Mouse (Mus musculus): ENCODE measurements around the gene Tmprss3. TPM values are rescaled to one million over a fixed set of nuclear protein-coding genes. Genes with fewer than 3 reads are reported as not detected.

Tmprss3 gene
- polyA plus RNA-seq, 1 experiment from 2014 or later, result not detected

DNA sequence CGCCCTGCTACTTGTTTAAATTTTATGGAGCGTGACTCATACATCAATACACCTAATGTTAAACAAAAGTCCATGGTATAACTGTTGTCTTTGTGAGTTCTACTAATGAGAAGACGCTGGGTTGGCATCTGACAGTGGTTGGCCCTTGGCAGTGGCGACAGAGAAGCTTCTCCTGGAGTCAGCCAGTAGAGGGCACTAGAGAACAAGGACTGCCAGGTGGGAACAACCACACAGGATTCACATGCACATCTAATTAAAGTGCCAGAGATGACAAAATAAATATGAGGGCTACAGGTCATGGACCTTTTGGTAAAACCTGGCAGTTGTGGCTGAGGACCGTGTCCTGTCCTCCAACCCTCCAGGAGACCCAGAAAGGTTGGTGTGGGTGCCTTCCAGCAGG, 60.4 kb downstream of the Tmprss3 start:
- Histone ChIP-seq H3K9me3 (ENCODE audit: control insufficient read depth, low read length) (no peaks in the 10 kb centered on the region), H3K4me3 (ENCODE audit: low read depth, low read length) (no peak overlapping the region), H3K27ac (ENCODE audit: low read depth, low read length) (no peak overlapping the region), H3K9ac (ENCODE audit: low read length) (no peak overlapping the region), H3K27me3 (ENCODE audit: control insufficient read depth, insufficient read depth, low read length) (no peaks in the 10 kb centered on the region), H3K4me2 (ENCODE audit: low read depth, low read length, severe bottlenecking) (no peak overlapping the region), H3K36me3 (ENCODE audit: control insufficient read depth, insufficient read depth, low read length) (no peaks in the 10 kb centered on the region), H3K4me1 (replicated peaks; ENCODE audit: control insufficient read depth, insufficient read depth, low read length) (no peaks in the 10 kb centered on the region)
- WGBS, result 23% methylated on average over 5 of the region's 5 CpGs
- ATAC-seq (replicated peaks; ENCODE audit: low FRiP score) (no peak), DNase-seq (ENCODE audit: low spot score) (peak; percentile 67)

DNA sequence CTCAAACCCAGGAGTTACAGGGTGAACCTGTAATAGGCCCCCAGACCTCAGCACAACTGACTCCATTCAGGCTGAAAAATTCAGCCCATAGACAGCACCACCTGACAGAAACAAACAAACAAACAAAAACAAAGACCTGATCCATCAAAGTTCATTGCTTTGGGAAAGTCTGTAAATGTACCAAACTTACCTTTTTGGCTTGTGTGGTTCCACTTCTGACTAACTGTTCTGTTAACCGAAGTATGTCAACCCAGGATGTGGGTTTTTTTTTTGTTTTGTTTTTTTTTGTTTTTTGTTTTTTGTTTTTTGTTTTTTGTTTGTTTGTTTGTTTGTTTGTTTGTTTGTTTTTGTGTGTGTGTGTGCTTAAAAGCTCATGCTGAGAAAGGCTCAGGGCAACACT, 62.0 kb downstream of the Tmprss3 start:
- Histone ChIP-seq H3K4me1 (replicated peaks; ENCODE audit: control insufficient read depth, insufficient read depth, low read length) (no peaks in the 10 kb centered on the region), H3K27me3 (ENCODE audit: control insufficient read depth, insufficient read depth, low read length) (no peaks in the 10 kb centered on the region), H3K27ac (ENCODE audit: low read depth, low read length) (no peak overlapping the region), H3K4me2 (ENCODE audit: low read depth, low read length, severe bottlenecking) (no peak overlapping the region), H3K9ac (ENCODE audit: low read length) (no peak overlapping the region), H3K9me3 (ENCODE audit: control insufficient read depth, low read length) (no peaks in the 10 kb centered on the region), H3K36me3 (ENCODE audit: control insufficient read depth, insufficient read depth, low read length) (no peaks in the 10 kb centered on the region), H3K4me3 (ENCODE audit: low read depth, low read length) (no peak overlapping the region)
- no peak for ATAC-seq (replicated peaks; ENCODE audit: low FRiP score)
- WGBS, result 86% methylated on average over 1 of the region's 1 CpGs
- DNase-seq (ENCODE audit: low spot score), result no peak

DNA sequence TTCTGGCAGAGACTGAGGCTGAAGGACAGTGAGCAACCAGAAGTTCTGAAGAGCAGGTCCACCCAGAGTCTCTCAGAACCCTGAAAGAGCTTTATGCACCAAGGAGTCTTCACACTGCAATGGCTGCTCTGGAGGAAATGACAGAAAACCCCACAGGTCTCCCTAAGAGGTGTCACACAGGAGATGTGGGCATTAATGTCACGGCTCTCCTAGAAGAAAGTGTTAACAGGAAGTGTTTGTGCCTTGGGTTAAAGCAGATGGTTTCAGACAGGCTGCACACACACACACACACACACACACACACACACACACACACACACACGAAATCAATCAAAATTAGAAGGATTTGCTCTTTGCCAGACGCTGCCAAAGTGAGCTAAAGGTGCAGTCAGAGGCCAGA, 62.5 kb downstream of the Tmprss3 start:
- no peak overlapping the region for H3K9ac ChIP-seq (ENCODE audit: low read length)
- DNase-seq (ENCODE audit: low spot score), result no peak
- no peaks in the 10 kb centered on the region for H3K9me3 ChIP-seq (ENCODE audit: control insufficient read depth, low read length)
- no peak overlapping the region for H3K4me3 ChIP-seq (ENCODE audit: low read depth, low read length)
- ATAC-seq (replicated peaks; ENCODE audit: low FRiP score), result no peak
- H3K4me1 ChIP-seq (replicated peaks; ENCODE audit: control insufficient read depth, insufficient read depth, low read length), result no peaks in the 10 kb centered on the region
- no peaks in the 10 kb centered on the region for H3K36me3 ChIP-seq (ENCODE audit: control insufficient read depth, insufficient read depth, low read length)
- no peak overlapping the region for H3K27ac ChIP-seq (ENCODE audit: low read depth, low read length)
- H3K4me2 ChIP-seq (ENCODE audit: low read depth, low read length, severe bottlenecking), result no peak overlapping the region
- 71% methylated on average over 3 of the region's 3 CpGs for WGBS
- no peaks in the 10 kb centered on the region for H3K27me3 ChIP-seq (ENCODE audit: control insufficient read depth, insufficient read depth, low read length)

DNA sequence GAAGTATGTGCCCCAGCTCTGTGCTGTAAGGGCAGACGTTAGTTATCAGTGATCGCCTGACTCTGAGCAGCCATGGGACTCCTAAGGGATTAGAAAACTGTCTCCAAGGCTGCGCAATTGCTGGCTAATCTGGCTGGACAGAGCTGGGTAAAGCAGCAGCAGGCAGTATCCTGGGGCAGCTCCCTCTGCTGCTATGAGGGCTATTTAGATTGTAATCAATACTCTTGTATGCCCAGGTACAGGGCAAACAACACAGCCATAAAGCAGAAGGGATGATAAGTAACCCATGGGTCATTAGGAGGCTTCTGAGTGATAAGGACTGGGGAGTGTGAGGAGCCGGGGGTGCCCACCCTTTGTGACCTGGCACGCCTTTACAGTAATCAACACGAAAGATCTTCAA, 63.9 kb downstream of the Tmprss3 start:
- Histone ChIP-seq H3K4me3 (ENCODE audit: low read depth, low read length) (no peak overlapping the region), H3K27ac (ENCODE audit: low read depth, low read length) (no peak overlapping the region), H3K9ac (ENCODE audit: low read length) (no peak overlapping the region), H3K27me3 (ENCODE audit: control insufficient read depth, insufficient read depth, low read length) (no peaks in the 10 kb centered on the region), H3K4me1 (replicated peaks; ENCODE audit: control insufficient read depth, insufficient read depth, low read length) (no peaks in the 10 kb centered on the region), H3K4me2 (ENCODE audit: low read depth, low read length, severe bottlenecking) (no peak overlapping the region), H3K36me3 (ENCODE audit: control insufficient read depth, insufficient read depth, low read length) (no peaks in the 10 kb centered on the region), H3K9me3 (ENCODE audit: control insufficient read depth, low read length) (no peaks in the 10 kb centered on the region)
- DNase-seq (ENCODE audit: low spot score) (no peak), ATAC-seq (replicated peaks; ENCODE audit: low FRiP score) (no peak)
- 80% methylated on average over 6 of the region's 6 CpGs for whole genome bisulfite sequencing

DNA sequence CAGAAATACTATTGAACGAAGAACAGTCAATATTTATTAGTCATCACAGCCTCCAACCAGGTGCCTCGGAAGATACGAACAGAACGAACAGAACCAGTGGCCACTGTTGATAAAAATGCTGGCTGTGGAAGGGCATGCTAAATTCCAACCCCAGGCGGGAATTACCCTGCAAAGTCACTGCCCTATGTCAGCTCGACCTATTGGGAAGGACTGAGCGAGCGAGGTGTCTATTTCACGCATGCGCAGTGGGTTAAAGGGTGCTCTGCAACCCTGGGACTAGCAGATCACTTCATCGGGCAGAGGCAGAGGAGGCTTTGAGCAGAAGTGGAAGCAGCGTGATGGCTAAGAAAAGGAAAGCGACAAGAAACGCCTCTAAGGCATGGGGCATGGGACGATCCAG, 65.0 kb downstream of the Tmprss3 start:
- Histone ChIP-seq H3K27me3 (ENCODE audit: control insufficient read depth, insufficient read depth, low read length) (no peaks in the 10 kb centered on the region), H3K4me1 (replicated peaks; ENCODE audit: control insufficient read depth, insufficient read depth, low read length) (no peaks in the 10 kb centered on the region), H3K27ac (ENCODE audit: low read depth, low read length) (no peak overlapping the region), H3K9me3 (ENCODE audit: control insufficient read depth, low read length) (no peaks in the 10 kb centered on the region), H3K4me2 (ENCODE audit: low read depth, low read length, severe bottlenecking) (no peak overlapping the region), H3K4me3 (ENCODE audit: low read depth, low read length) (no peak overlapping the region), H3K9ac (ENCODE audit: low read length) (no peak overlapping the region), H3K36me3 (ENCODE audit: control insufficient read depth, insufficient read depth, low read length) (no peaks in the 10 kb centered on the region)
- 83% methylated on average over 15 of the region's 15 CpGs for WGBS
- DNase-seq (ENCODE audit: low spot score) (no peak), ATAC-seq (replicated peaks; ENCODE audit: low FRiP score) (no peak)

DNA sequence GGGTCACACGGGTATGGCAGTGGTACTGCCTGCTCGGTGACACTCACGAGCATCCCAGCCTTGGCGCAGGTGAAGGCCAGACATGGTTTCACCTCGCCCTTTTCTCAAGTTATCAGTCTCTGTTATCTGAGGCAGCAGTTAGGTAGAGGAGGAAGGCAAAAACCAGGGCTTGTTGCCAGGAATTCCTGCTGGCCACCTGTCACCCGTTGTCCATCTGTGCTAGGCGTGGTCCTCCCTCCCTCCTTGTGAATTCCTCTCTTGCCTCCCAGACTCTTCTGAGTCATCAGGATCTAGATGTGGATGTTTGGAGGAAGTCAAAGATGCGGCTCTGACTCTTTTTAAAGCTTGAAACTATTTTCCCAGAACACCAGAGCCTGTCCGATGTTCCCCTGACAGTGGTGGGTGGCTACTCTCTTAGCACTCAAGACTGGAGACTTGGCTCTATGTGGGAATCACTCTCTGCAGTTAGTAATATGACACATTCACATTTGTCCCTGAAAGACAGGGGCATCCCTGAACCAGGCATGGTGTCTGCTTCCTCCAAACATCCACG, 67.4 kb downstream of the Tmprss3 start:
- H3K4me1 ChIP-seq (replicated peaks; ENCODE audit: control insufficient read depth, insufficient read depth, low read length), result no peaks in the 10 kb centered on the region
- no peak overlapping the region for H3K27ac ChIP-seq (ENCODE audit: low read depth, low read length)
- H3K27me3 ChIP-seq (ENCODE audit: control insufficient read depth, insufficient read depth, low read length), result no peaks in the 10 kb centered on the region
- no peaks in the 10 kb centered on the region for H3K36me3 ChIP-seq (ENCODE audit: control insufficient read depth, insufficient read depth, low read length)
- no peak for DNase-seq (ENCODE audit: low spot score)
- H3K9me3 ChIP-seq (ENCODE audit: control insufficient read depth, low read length), result no peaks in the 10 kb centered on the region
- no peak overlapping the region for H3K4me3 ChIP-seq (ENCODE audit: low read depth, low read length)
- H3K4me2 ChIP-seq (ENCODE audit: low read depth, low read length, severe bottlenecking), result no peak overlapping the region
- 87% methylated on average over 10 of the region's 10 CpGs for WGBS
- no peak overlapping the region for H3K9ac ChIP-seq (ENCODE audit: low read length)
- no peak for ATAC-seq (replicated peaks; ENCODE audit: low FRiP score)

DNA sequence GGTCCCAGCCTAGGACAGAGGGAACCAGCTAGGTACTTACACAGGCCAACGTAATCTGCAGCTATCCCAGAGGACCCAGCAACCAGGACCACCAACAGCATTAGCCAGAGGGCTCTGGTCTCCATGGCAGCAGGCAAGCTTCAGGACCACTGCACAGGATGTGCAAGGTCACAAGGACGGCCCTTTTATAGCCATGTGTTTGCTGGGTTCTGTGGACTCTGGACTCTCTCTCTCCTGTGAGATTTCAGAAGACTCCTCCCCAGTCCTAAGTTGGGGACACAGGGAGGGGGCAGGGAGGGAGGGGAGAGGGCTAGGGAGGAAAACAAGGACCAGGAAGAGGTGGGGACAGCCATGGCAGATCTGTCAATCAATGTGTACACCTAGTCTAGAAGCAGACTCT, 69.3 kb downstream of the Tmprss3 start, which contains the start of gene Tff3:
TSS of gene Tff3 (minus strand) at position 195 of the 400 bp plus-strand sequence.
- WGBS, result 22% methylated on average over 2 of the region's 2 CpGs
- ATAC-seq (replicated peaks; ENCODE audit: low FRiP score) (no peak), DNase-seq (ENCODE audit: low spot score) (no peak)
- Histone ChIP-seq H3K9me3 (ENCODE audit: control insufficient read depth, low read length) (no peaks in the 10 kb centered on the region), H3K9ac (ENCODE audit: low read length) (no peak within 1 kb of the TSS), H3K4me1 (replicated peaks; ENCODE audit: control insufficient read depth, insufficient read depth, low read length) (no peaks in the 10 kb centered on the region; the same call in 1 of the 2 replicates), H3K4me3 (ENCODE audit: low read depth, low read length) (no peak within 1 kb of the TSS), H3K36me3 (ENCODE audit: control insufficient read depth, insufficient read depth, low read length) (no peaks in the 10 kb centered on the region), H3K4me2 (ENCODE audit: low read depth, low read length, severe bottlenecking) (no peak within 1 kb of the TSS), H3K27ac (ENCODE audit: low read depth, low read length) (no peak within 1 kb of the TSS), H3K27me3 (ENCODE audit: control insufficient read depth, insufficient read depth, low read length) (no peaks in the 10 kb centered on the region)

Other genes with a start within 250 kb of the Tmprss3 start
- 0.24 TPM in 1 of 2 replicates, not detected in the other for gene Umodl1, start 244.3 kb downstream of the Tmprss3 start, polyA plus RNA-seq (2014; fragmentation: Nextera tagmentation; extraction: Ambion mirVana)
- 10.1 and 11.8 TPM in 2 replicates for gene Abcg1, start 141.3 kb downstream of the Tmprss3 start, polyA plus RNA-seq (2014; fragmentation: Nextera tagmentation; extraction: Ambion mirVana)
- 1.1 and 1.2 TPM in 2 replicates for gene Tff3, start 69.3 kb downstream of the Tmprss3 start, polyA plus RNA-seq (2014; fragmentation: Nextera tagmentation; extraction: Ambion mirVana)
- gene Tff2, start 54.7 kb downstream of the Tmprss3 start, polyA plus RNA-seq (2014; fragmentation: Nextera tagmentation; extraction: Ambion mirVana), result not detected in 2 replicates
- gene Tff1, start 33.7 kb downstream of the Tmprss3 start, polyA plus RNA-seq (2014; fragmentation: Nextera tagmentation; extraction: Ambion mirVana), result not detected in 2 replicates
- gene Ubash3a, start 8.9 kb upstream of the Tmprss3 start, polyA plus RNA-seq (2014; fragmentation: Nextera tagmentation; extraction: Ambion mirVana), result 0.27 and 0.79 TPM in 2 replicates
- gene Rsph1, start 78.4 kb upstream of the Tmprss3 start, polyA plus RNA-seq (2014; fragmentation: Nextera tagmentation; extraction: Ambion mirVana), result 2.1 and 2.6 TPM in 2 replicates
- gene Slc37a1, start 87.8 kb upstream of the Tmprss3 start, polyA plus RNA-seq (2014; fragmentation: Nextera tagmentation; extraction: Ambion mirVana), result 5.8 and 6.0 TPM in 2 replicates
- gene Pde9a, start 187.2 kb upstream of the Tmprss3 start, polyA plus RNA-seq (2014; fragmentation: Nextera tagmentation; extraction: Ambion mirVana), result 30.4 and 33.7 TPM in 2 replicates